In the genomic region with DNA sequence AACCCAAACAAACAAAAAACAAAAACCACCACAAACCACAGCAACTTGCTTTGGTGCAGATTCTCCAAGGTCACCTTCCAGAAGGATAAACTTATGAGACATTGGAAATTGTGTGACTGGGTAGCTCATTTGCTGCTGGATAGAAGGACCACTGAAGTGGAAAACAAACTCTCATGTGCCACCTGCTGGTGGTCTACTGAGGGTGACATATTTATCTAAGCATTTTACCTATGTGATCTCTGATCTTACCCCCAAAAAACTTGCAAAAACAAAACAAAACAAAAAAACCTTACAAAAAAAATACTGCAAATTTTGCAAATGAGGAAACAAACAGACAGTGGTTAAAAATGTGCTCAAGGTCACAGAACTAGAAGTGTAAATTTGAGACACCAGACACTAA, we compare ENCODE assay signal across 10 mouse cellular contexts.
A peak's percentile ranks its signal among the peaks of the same experiment; 100 is the strongest.
DNase-seq lines count a peak whose midpoint lies in the region; ATAC-seq lines count a peak whose summit lies in the region.
"Had no signal": no experiment of that assay in that cellular context is flagged by ENCODE, and none has a peak within 500 bp of the region (broad histone marks: within the 10 kb centered on the region; RNA-seq: fewer than 3 reads in every experiment).

No protein-coding gene starts in this region.

- H3K4me2 ChIP-seq in forebrain, embryonic 16.5 days (ENCODE audit: low read length), result no peak overlapping the region
- H3K4me2 ChIP-seq: limb, embryonic 15.5 days had no signal

- no peak overlapping the region for H3K27ac ChIP-seq in forebrain, embryonic 16.5 days (ENCODE audit: low read length)
- H3K27ac ChIP-seq: limb, embryonic 15.5 days had no signal

- no peak overlapping the region for H3K4me3 ChIP-seq in forebrain, embryonic 16.5 days (replicated peaks; ENCODE audit: low read length)
- H3K4me3 ChIP-seq: limb, embryonic 15.5 days had no signal

- H3K27me3 ChIP-seq in forebrain, embryonic 16.5 days (replicated peaks; ENCODE audit: control insufficient read depth, insufficient read depth, low read length), result no peaks in the 10 kb centered on the region
- H3K27me3 ChIP-seq: limb, embryonic 15.5 days had no signal

- H3K9me3 ChIP-seq in forebrain, embryonic 16.5 days (ENCODE audit: control insufficient read depth, low read length), result no peaks in the 10 kb centered on the region
- H3K9me3 ChIP-seq: limb, embryonic 15.5 days had no signal

- intact Hi-C loops in left cerebral cortex, postnatal 4 days (cut with DNase I), result loop anchor here (10.0 kb wide), 1 partner anchor 710 kb away; no protein-coding TSS in a partner anchor
- intact Hi-C loops in left cerebral cortex, postnatal 36 days (cut with DNase I), result no loop called here

- no peak overlapping the region for H3K9ac ChIP-seq in forebrain, embryonic 16.5 days (replicated peaks; ENCODE audit: low read depth, low read length)
- H3K9ac ChIP-seq: limb, embryonic 15.5 days had no signal

- H3K4me1 ChIP-seq in forebrain, embryonic 16.5 days (replicated peaks; ENCODE audit: control insufficient read depth, insufficient read depth, low read length), result no peaks in the 10 kb centered on the region
- H3K4me1 ChIP-seq: limb, embryonic 15.5 days had no signal

- no peaks in the 10 kb centered on the region for H3K36me3 ChIP-seq in forebrain, embryonic 16.5 days (ENCODE audit: control insufficient read depth, insufficient read depth)
- H3K36me3 ChIP-seq: limb, embryonic 15.5 days had no signal

- ATAC-seq in forebrain, embryonic 16.5 days, result no peak

- peak; percentile 52 to 59 for DNase-seq in cerebellum, postnatal 10 days
- DNase-seq in cerebellum, adult 11-12 months, result no peak
- DNase-seq in left cerebral cortex, postnatal 4 days, result peak; percentile 21
- DNase-seq in left cerebral cortex, postnatal 36 days (ENCODE audit: low spot score in 2 of 2), result no peak
- DNase-seq in R1 (ENCODE audit: low read depth, low spot score), result peak; percentile 49
- peak; percentile 34 to 36 for DNase-seq in kidney, postnatal 25 days
- no peak for DNase-seq in spleen, adult 12 weeks (ENCODE audit: low spot score)
- DNase-seq: adrenal gland, adult 8-10 months had no signal

Comparison
In these comparisons a context has a peak if more than half of its experiments do, and no peak if none do; other contexts are left out.
1. DNase-seq: peak in cerebellum, postnatal 10 days (2 of 2), left cerebral cortex, postnatal 4 days (single experiment), R1 (single experiment) and kidney, postnatal 25 days (2 of 2); none in cerebellum, adult 11-12 months (single experiment), left cerebral cortex, postnatal 36 days (0 of 2) and spleen, adult 12 weeks (single experiment).